In genomic region chr9:99131951-99132470, GRCm38 (mm10) we compare ENCODE assay signal across 18 mouse cellular contexts. TPM values are rescaled to one million over a fixed set of nuclear protein-coding genes. Genes with fewer than 3 reads are reported as not detected.
DNase-seq lines count a peak whose midpoint lies in the region; ATAC-seq and TF ChIP-seq lines count a peak whose summit lies in the region.
"Had no signal": no experiment of that assay in that cellular context is flagged by ENCODE, and none has a peak within 500 bp of the region (broad histone marks: within the 10 kb centered on the region; RNA-seq: fewer than 3 reads in every experiment).

No protein-coding gene starts in this region.

- no peak overlapping the region for H3K4me3 ChIP-seq in embryonic fibroblast, embryonic 13.5 days (ENCODE audit: insufficient read depth, low read length)
- H3K4me3 ChIP-seq in myocyte: no peak overlapping the region
- H3K4me3 ChIP-seq in forebrain, embryonic 16.5 days (replicated peaks; ENCODE audit: low read length): no peak overlapping the region
- H3K4me3 ChIP-seq: erythroblast, embryonic 14.5 days; forebrain, embryonic 15.5 days; gastrocnemius, adult 2 months; hindbrain, embryonic 12.5 days; limb, embryonic 15.5 days had no signal

- TF ChIP-seq POLR2A in embryonic fibroblast, embryonic 13.5 days (IDR thresholded peaks at IDR 0.05; ENCODE audit: low read depth, low read length): no peak
- TF ChIP-seq POLR2A in myocyte (IDR thresholded peaks at IDR 0.05; ENCODE audit: insufficient read length, low read depth): no peak

- H3K9ac ChIP-seq in forebrain, embryonic 16.5 days (replicated peaks; ENCODE audit: low read depth, low read length): no peak overlapping the region
- H3K9ac ChIP-seq: forebrain, embryonic 15.5 days; hindbrain, embryonic 12.5 days; limb, embryonic 15.5 days had no signal

- no peak for TF ChIP-seq CTCF in embryonic fibroblast, embryonic 13.5 days (IDR thresholded peaks at IDR 0.05; ENCODE audit: borderline replicate concordance, insufficient read depth, low read length)

- no peaks in the 10 kb centered on the region for H3K9me3 ChIP-seq in forebrain, embryonic 16.5 days (ENCODE audit: control insufficient read depth, low read length)
- H3K9me3 ChIP-seq: forebrain, embryonic 15.5 days; hindbrain, embryonic 12.5 days; limb, embryonic 15.5 days had no signal

- no peaks in the 10 kb centered on the region for H3K27me3 ChIP-seq in myocyte (ENCODE audit: control insufficient read depth, insufficient read depth, insufficient read length)
- no peaks in the 10 kb centered on the region for H3K27me3 ChIP-seq in forebrain, embryonic 16.5 days (replicated peaks; ENCODE audit: control insufficient read depth, insufficient read depth, low read length)
- H3K27me3 ChIP-seq: forebrain, embryonic 15.5 days; hindbrain, embryonic 12.5 days; limb, embryonic 15.5 days had no signal

- peak overlapping the region; percentile 20 for H3K4me2 ChIP-seq in myocyte (ENCODE audit: low read depth)
- H3K4me2 ChIP-seq in forebrain, embryonic 16.5 days (ENCODE audit: low read length): no peak overlapping the region
- H3K4me2 ChIP-seq: forebrain, embryonic 15.5 days; hindbrain, embryonic 12.5 days; limb, embryonic 15.5 days had no signal

- 21% methylated on average over 3 of the region's 3 CpGs for WGBS in forebrain, embryonic 16.5 days

- no peak overlapping the region for H3ac ChIP-seq in myocyte (ENCODE audit: control insufficient read depth, insufficient read length)

- peaks cover 30% of the 10 kb centered on the region for H3K4me1 ChIP-seq in embryonic fibroblast, embryonic 13.5 days (ENCODE audit: control insufficient read depth, insufficient read depth, low read length)
- H3K4me1 ChIP-seq in forebrain, embryonic 16.5 days (replicated peaks; ENCODE audit: control insufficient read depth, insufficient read depth, low read length): no peaks in the 10 kb centered on the region; the same call in 1 of the 2 replicates
- H3K4me1 ChIP-seq: hindbrain, embryonic 12.5 days; limb, embryonic 15.5 days had no signal

- DNase-seq in kidney, postnatal 14 days: peak; percentile 52
- DNase-seq in kidney, postnatal 4 days: no peak
- peak; percentile 96 for DNase-seq in Muller cell, postnatal 12 days (ENCODE audit: inconsistent ontology term)
- DNase-seq in spleen, adult 18-20 months: no peak
- DNase-seq: adrenal gland, postnatal 10 days; cerebellum, adult 8-10 months; embryo, embryonic 11 days; gastrocnemius, adult 2 months; heart, adult 11 months; thymus, adult 2 months had no signal

- H3K27ac ChIP-seq in embryonic fibroblast, embryonic 13.5 days (ENCODE audit: insufficient read depth, low read length): peak overlapping the region; percentile 77; the same call in 1 of the 2 replicates
- H3K27ac ChIP-seq in forebrain, embryonic 16.5 days (ENCODE audit: low read length): no peak overlapping the region
- H3K27ac ChIP-seq: forebrain, embryonic 15.5 days; gastrocnemius, adult 2 months; hindbrain, embryonic 12.5 days; limb, embryonic 15.5 days; macrophage had no signal

- no peaks in the 10 kb centered on the region for H3K36me3 ChIP-seq in myocyte (ENCODE audit: control insufficient read depth, insufficient read depth)
- no peaks in the 10 kb centered on the region for H3K36me3 ChIP-seq in forebrain, embryonic 16.5 days (ENCODE audit: control insufficient read depth, insufficient read depth)
- H3K36me3 ChIP-seq: forebrain, embryonic 15.5 days; hindbrain, embryonic 12.5 days; limb, embryonic 15.5 days had no signal

- no peak for ATAC-seq in forebrain, embryonic 16.5 days
- ATAC-seq: forebrain, embryonic 15.5 days had no signal

- H3K79me2 ChIP-seq in myocyte (ENCODE audit: control insufficient read depth, insufficient read depth): peaks cover 37% of the 10 kb centered on the region

TF ChIP-seq in myocyte, 11 proteins besides CTCF, POLR2A, EP300 and RAD21:
- no peak for TF ChIP-seq TCF12 (IDR thresholded peaks at IDR 0.05; ENCODE audit: insufficient read depth, poor library complexity, severe bottlenecking)
- no peak for TF ChIP-seq MAX (IDR thresholded peaks at IDR 0.05; ENCODE audit: low read depth)
- TF ChIP-seq CEBPB (IDR thresholded peaks at IDR 0.05; ENCODE audit: insufficient read depth, poor library complexity, severe bottlenecking): no peak
- no peak for TF ChIP-seq USF1 (IDR thresholded peaks at IDR 0.05; ENCODE audit: low read depth)
- no peak for TF ChIP-seq MYOD1 (IDR thresholded peaks at IDR 0.05; ENCODE audit: control insufficient read depth in 1 of 3, insufficient read length in 2 of 3, low read depth in 2 of 3)
- TF ChIP-seq MYOG (IDR thresholded peaks at IDR 0.05; ENCODE audit: control insufficient read depth in 1 of 3, insufficient read depth in 1 of 3, insufficient read length in 2 of 3, low read depth in 2 of 3): no peak
- no peak for TF ChIP-seq POLR2AphosphoS2 (IDR thresholded peaks at IDR 0.05; ENCODE audit: insufficient read length, low read depth)
- no peak for TF ChIP-seq E2F4 (IDR thresholded peaks at IDR 0.05; ENCODE audit: insufficient read depth)
- no peak for TF ChIP-seq SRF (IDR thresholded peaks at IDR 0.05; ENCODE audit: control insufficient read depth, insufficient read length, low read depth)
- no peak for TF ChIP-seq REST (IDR thresholded peaks at IDR 0.05; ENCODE audit: insufficient read depth, insufficient read length)
- TF ChIP-seq TCF3 (IDR thresholded peaks at IDR 0.05; ENCODE audit: insufficient read length, low read depth): no peak

RNA-seq across cellular contexts. Expression of gene Pik3cb, which starts 8.4 kb away (rescaled TPM):
- polyA plus RNA-seq in embryonic fibroblast, embryonic 13.5 days (2011; ENCODE audit: insufficient read length, low read depth, missing spikeins): 5.2 and 6.7 TPM in 2 replicates
- 3.0 TPM for polyA plus RNA-seq in myocyte (2012; fragmentation: generic; extraction: Trizol)
- 3.2 and 3.9 TPM in 2 replicates for polyA plus RNA-seq in forebrain, embryonic 16.5 days (2015; fragmentation: Nextera tagmentation; extraction: Ambion mirVana)

Comparison
In these comparisons a context has a peak if more than half of its experiments do, and no peak if none do; other contexts are left out.
1. DNase-seq: peak in kidney, postnatal 14 days (single experiment) and Muller cell, postnatal 12 days (single experiment); none in kidney, postnatal 4 days (0 of 2) and spleen, adult 18-20 months (0 of 2).